Mouse (Mus musculus) stomach, postnatal 0 days (tissue): ENCODE data around the gene Gm21861. TPM values are rescaled to one million over a fixed set of nuclear protein-coding genes. Genes with fewer than 3 reads are reported as not detected.
"Not testable (repeated sequence)": the region's sequence is repeated elsewhere in the genome, so short reads cannot be mapped to it uniquely, and the experiment has no call there.

Experiments used
- ATAC-seq: fragments of 200-750 bp; cut with Nextera tagmentation; 2 replicates; pipeline ENCODE4 v1.8.0; 2017; ENCODE audit not compliant: low FRiP score, low TSS enrichment
- DNase-seq: peaks from one replicate; pipeline ENCODE4 v3.0.0-alpha.2; 2016; ENCODE audit warnings: low spot score
- H3K27ac ChIP-seq: fragments of 300-500 bp; sonication (generic); replicated peaks from 2 replicates; pipeline ENCODE4 v1.5.1; 2014; ENCODE audit warnings: mild to moderate bottlenecking, control low read depth
- H3K27me3 ChIP-seq: fragments of 300-500 bp; sonication (generic); 2 replicates; pipeline ENCODE4 v1.6.1; 2014; ENCODE audit warnings: low read length; ENCODE audit not compliant: control insufficient read depth, insufficient read depth
- H3K36me3 ChIP-seq: fragments of 300-500 bp; sonication (generic); 2 replicates; pipeline ENCODE4 v1.6.1; 2014; ENCODE audit warnings: low read length, mixed read lengths; ENCODE audit not compliant: control insufficient read depth, insufficient read depth
- H3K4me1 ChIP-seq: fragments of 300-500 bp; sonication (generic); replicated peaks from 2 replicates; pipeline ENCODE4 v1.6.1; 2014; ENCODE audit warnings: antibody characterized with exemption; ENCODE audit not compliant: control insufficient read depth, insufficient read depth
- H3K4me2 ChIP-seq: fragments of 300-500 bp; sonication (generic); replicated peaks from 2 replicates; pipeline ENCODE4 v1.6.1; 2014; ENCODE audit warnings: low read depth, mild to moderate bottlenecking, control low read depth, moderate library complexity
- H3K4me3 ChIP-seq: fragments of 300-500 bp; sonication (generic); 2 replicates; pipeline ENCODE4 v1.5.1; 2014; ENCODE audit warnings: low read depth, low read length, control low read depth
- H3K9ac ChIP-seq: fragments of 300-500 bp; sonication (generic); 2 replicates; pipeline ENCODE4 v1.6.1; 2014; ENCODE audit warnings: mild to moderate bottlenecking, low read length, control low read depth, mixed read lengths
- H3K9me3 ChIP-seq: fragments of 300-500 bp; sonication (generic); 2 replicates; pipeline ENCODE4 v1.6.1; 2016; ENCODE audit warnings: low read length; ENCODE audit not compliant: control insufficient read depth
- WGBS: fragments of 180-500 bp; shearing (Covaris S2); extraction: QIAGEN DNeasy Blood & Tissue Kit; methylation state at CpG from one replicate; pipeline ENCODE4 v1.1.7; 2014; 5-methylcytosine and 5-hydroxymethylcytosine counted together
- polyA plus RNA-seq: library from polyadenylated mRNA; unstranded; fragments of >200 nt; fragmentation: Nextera tagmentation; extraction: Ambion mirVana; gene quantifications from 2 replicates; pipeline ENCODE4 v1.2.1, GENCODE M21; 2015

The Gm21861 gene
- polyA plus RNA-seq, result not detected in 2 replicates

- not testable (repeated sequence) for H3K9me3 ChIP-seq, H3K4me3 ChIP-seq, H3K4me2 ChIP-seq, H3K27me3 ChIP-seq, H3K36me3 ChIP-seq, ATAC-seq, H3K4me1 ChIP-seq, DNase-seq, H3K9ac ChIP-seq, H3K27ac ChIP-seq
- WGBS, result no CpG with 5 or more reads among the region's 7 CpGs
These were observed at the start of gene Gm21861 for GRCm38 (mm10) chrY:58814497-58814896. TSS of gene Gm21861 (minus strand) at chrY:58814597.
